Mouse (Mus musculus): ENCODE data around the gene Elobl.

DNA sequence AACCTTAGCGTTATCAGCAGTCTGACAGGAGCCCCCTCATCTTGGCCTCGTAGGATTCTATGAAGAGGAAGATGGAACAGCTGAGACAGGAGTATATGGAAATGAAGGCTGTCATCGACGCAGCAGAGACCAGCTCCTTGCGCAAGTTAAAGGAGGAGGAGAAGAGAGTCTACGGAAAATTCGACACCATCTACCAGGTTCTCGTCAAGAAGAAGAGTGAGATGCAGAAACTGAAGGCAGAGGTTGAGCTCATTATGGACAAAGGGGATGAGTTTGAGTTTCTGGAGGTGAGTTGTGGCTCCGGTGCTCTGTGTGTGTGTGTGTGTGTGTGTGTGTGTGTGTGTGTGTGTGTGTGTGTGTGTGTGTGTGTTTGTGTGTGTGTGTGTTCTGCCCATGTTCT is 42.3 kb upstream of the Elobl start:
- TF ChIP-seq CTCF (IDR thresholded peaks at IDR 0.05; ENCODE audit: low read depth, low read length): no peak
- TF ChIP-seq POLR2A (IDR thresholded peaks at IDR 0.05; ENCODE audit: borderline replicate concordance, low read depth, low read length): no peak
